Mouse (Mus musculus) midbrain, embryonic 16.5 days (tissue): Measurements from ENCODE around the gene Hps4. TPM values are rescaled to one million over a fixed set of nuclear protein-coding genes. Genes with fewer than 3 reads are reported as not detected.
A peak's percentile ranks its signal among the peaks of the same experiment; 100 is the strongest.

ENCODE experiments used
- ATAC-seq: fragments of 200-750 bp; cut with Nextera tagmentation; 2 replicates; pipeline ENCODE4 v1.8.0; 2017; ENCODE audit warnings: moderate TSS enrichment
- H3K27ac ChIP-seq: fragments of 300-500 bp; sonication (generic); 2 replicates; pipeline ENCODE4 v1.5.1; 2014; ENCODE audit warnings: mild to moderate bottlenecking, low read length, mixed read lengths
- H3K27me3 ChIP-seq: fragments of 300-500 bp; sonication (generic); 2 replicates; pipeline ENCODE4 v1.6.1; 2014; ENCODE audit warnings: low read depth, low read length, mixed read lengths; ENCODE audit not compliant: control insufficient read depth, insufficient read depth
- H3K36me3 ChIP-seq: fragments of 300-500 bp; sonication (generic); 2 replicates; pipeline ENCODE4 v1.6.1; 2014; ENCODE audit warnings: mild to moderate bottlenecking, low read length, moderate library complexity, mixed read lengths; ENCODE audit not compliant: control insufficient read depth, insufficient read depth
- H3K4me1 ChIP-seq: fragments of 300-500 bp; sonication (generic); 2 replicates; pipeline ENCODE4 v1.6.1; 2014; ENCODE audit warnings: mild to moderate bottlenecking, low read length, mixed read lengths; ENCODE audit not compliant: control insufficient read depth, insufficient read depth
- H3K4me2 ChIP-seq: fragments of 300-500 bp; sonication (generic); 2 replicates; pipeline ENCODE4 v1.6.1; 2014; ENCODE audit warnings: mild to moderate bottlenecking, low read length, mixed read lengths
- H3K4me3 ChIP-seq: fragments of 300-500 bp; sonication (generic); 2 replicates; pipeline ENCODE4 v1.5.1; 2014; ENCODE audit warnings: low read depth, mild to moderate bottlenecking, low read length, moderate library complexity, mixed read lengths
- H3K9ac ChIP-seq: fragments of 300-500 bp; sonication (generic); 2 replicates; pipeline ENCODE4 v1.6.1; 2014; ENCODE audit warnings: low read depth, low read length, mixed read lengths
- H3K9me3 ChIP-seq: fragments of 300-500 bp; sonication (generic); replicated peaks from 2 replicates; pipeline ENCODE4 v1.6.1; 2014; ENCODE audit warnings: mild to moderate bottlenecking, low read length, mixed read lengths; ENCODE audit not compliant: control insufficient read depth, poor library complexity, severe bottlenecking
- WGBS: fragments of 180-500 bp; shearing (Covaris S2); extraction: QIAGEN DNeasy Blood & Tissue Kit; methylation state at CpG from one replicate; pipeline ENCODE4 v1.1.7; 2014; 5-methylcytosine and 5-hydroxymethylcytosine counted together
- polyA plus RNA-seq: library from polyadenylated mRNA; unstranded; fragments of >200 nt; fragmentation: Nextera tagmentation; extraction: Ambion mirVana; gene quantifications from 2 replicates; pipeline ENCODE4 v1.2.1, GENCODE M21; 2015

The Hps4 gene
- polyA plus RNA-seq, 1 experiment from 2014 or later: 45.6 TPM

GRCm38 (mm10) chr5:112367929-112368328 is 25.0 kb downstream of the Hps4 start:
- Histone ChIP-seq H3K36me3 (peaks cover 19% of the 10 kb centered on the region), H3K27me3 (no peaks in the 10 kb centered on the region), H3K4me2 (no peak overlapping the region), H3K4me3 (no peak overlapping the region), H3K9ac (no peak overlapping the region), H3K4me1 (peaks cover 28% of the 10 kb centered on the region), H3K27ac (no peak overlapping the region), H3K9me3 (no peaks in the 10 kb centered on the region)
- 88% methylated on average over 12 of the region's 12 CpGs for WGBS
- no peak for ATAC-seq

GRCm38 (mm10) chr5:112368666-112369065 is 25.8 kb downstream of the Hps4 start:
- H3K4me1 ChIP-seq: peaks cover 33% of the 10 kb centered on the region
- no peak overlapping the region for H3K27ac ChIP-seq
- 82% methylated on average over 10 of the region's 10 CpGs for WGBS
- H3K9me3 ChIP-seq: no peaks in the 10 kb centered on the region
- H3K4me3 ChIP-seq: no peak overlapping the region
- H3K9ac ChIP-seq: no peak overlapping the region
- no peak overlapping the region for H3K4me2 ChIP-seq
- ATAC-seq: no peak
- H3K36me3 ChIP-seq: peaks cover 19% of the 10 kb centered on the region
- H3K27me3 ChIP-seq: no peaks in the 10 kb centered on the region

- H3K27me3 ChIP-seq: no peaks in the 10 kb centered on the region
- H3K4me1 ChIP-seq: peaks cover 33% of the 10 kb centered on the region
- H3K4me2 ChIP-seq: no peak overlapping the region
- H3K9me3 ChIP-seq: no peaks in the 10 kb centered on the region
- ATAC-seq: no peak
- 79% methylated on average over 13 of the region's 13 CpGs for WGBS
- no peak overlapping the region; the same call in 1 of the 2 replicates for H3K27ac ChIP-seq
- H3K36me3 ChIP-seq: peaks cover 17% of the 10 kb centered on the region
- H3K4me3 ChIP-seq: no peak overlapping the region
- H3K9ac ChIP-seq: no peak overlapping the region
Observed at GRCm38 (mm10) chr5:112369326-112369725, 26.4 kb downstream of the Hps4 start.

GRCm38 (mm10) chr5:112370236-112370813 is 27.4 kb downstream of the Hps4 start:
- WGBS: 78% methylated on average over 12 of the region's 12 CpGs
- H3K36me3 ChIP-seq: peaks cover 13% of the 10 kb centered on the region; the same call in 1 of the 2 replicates
- H3K4me1 ChIP-seq: peaks cover 33% of the 10 kb centered on the region
- H3K27me3 ChIP-seq: no peaks in the 10 kb centered on the region
- ATAC-seq: no peak
- H3K4me3 ChIP-seq: no peak overlapping the region
- no peak overlapping the region for H3K4me2 ChIP-seq
- H3K27ac ChIP-seq: peak overlapping the region; percentile 94
- H3K9me3 ChIP-seq: no peaks in the 10 kb centered on the region
- H3K9ac ChIP-seq: peak overlapping the region; percentile 28; the same call in 1 of the 2 replicates

- H3K4me3 ChIP-seq: no peak overlapping the region
- 8% methylated on average over 7 of the region's 7 CpGs for WGBS
- peak overlapping the region; percentile 15 for H3K4me2 ChIP-seq
- no peaks in the 10 kb centered on the region for H3K9me3 ChIP-seq
- peaks cover 18% of the 10 kb centered on the region; the same call in 1 of the 2 replicates for H3K36me3 ChIP-seq
- no peaks in the 10 kb centered on the region for H3K27me3 ChIP-seq
- peak; percentile 91 for ATAC-seq
- peak overlapping the region; percentile 94 for H3K27ac ChIP-seq
- peaks cover 33% of the 10 kb centered on the region for H3K4me1 ChIP-seq
- peak overlapping the region; percentile 43 for H3K9ac ChIP-seq
Observed at GRCm38 (mm10) chr5:112371933-112372332, 29.1 kb downstream of the Hps4 start.

GRCm38 (mm10) chr5:112376111-112376510 is 33.2 kb downstream of the Hps4 start:
- 89% methylated on average over 4 of the region's 4 CpGs for WGBS
- Histone ChIP-seq H3K4me1 (peaks cover 23% of the 10 kb centered on the region), H3K9me3 (no peaks in the 10 kb centered on the region), H3K27me3 (no peaks in the 10 kb centered on the region), H3K4me3 (no peak overlapping the region), H3K9ac (no peak overlapping the region), H3K4me2 (no peak overlapping the region), H3K27ac (no peak overlapping the region), H3K36me3 (peaks cover 15% of the 10 kb centered on the region; the same call in 1 of the 2 replicates)
- no peak for ATAC-seq

- Histone ChIP-seq H3K9me3 (no peaks in the 10 kb centered on the region), H3K36me3 (peaks cover 15% of the 10 kb centered on the region; the same call in 1 of the 2 replicates)
Observed at GRCm38 (mm10) chr5:112377380-112377779, 34.5 kb downstream of the Hps4 start.

GRCm38 (mm10) chr5:112378716-112379115 is 35.8 kb downstream of the Hps4 start:
- Histone ChIP-seq H3K36me3 (peaks cover 15% of the 10 kb centered on the region; the same call in 1 of the 2 replicates), H3K4me3 (no peak overlapping the region), H3K27me3 (no peaks in the 10 kb centered on the region), H3K4me1 (peaks cover 12% of the 10 kb centered on the region), H3K9ac (no peak overlapping the region), H3K27ac (no peak overlapping the region), H3K4me2 (no peak overlapping the region), H3K9me3 (no peaks in the 10 kb centered on the region)
- whole genome bisulfite sequencing: 87% methylated on average over 6 of the region's 6 CpGs
- no peak for ATAC-seq

More at GRCm38 (mm10) chr5:112377380-112377779, 34.5 kb downstream of the Hps4 start:
- Histone ChIP-seq H3K4me1 (peaks cover 19% of the 10 kb centered on the region), H3K9ac (no peak overlapping the region), H3K27me3 (no peaks in the 10 kb centered on the region), H3K4me2 (no peak overlapping the region), H3K27ac (no peak overlapping the region), H3K4me3 (no peak overlapping the region)
- 96% methylated on average over 1 of the region's 1 CpGs for WGBS
- no peak for ATAC-seq

- WGBS: 82% methylated on average over 11 of the region's 11 CpGs
- Histone ChIP-seq H3K36me3 (peaks cover 24% of the 10 kb centered on the region), H3K9ac (no peak overlapping the region), H3K27me3 (no peaks in the 10 kb centered on the region), H3K4me2 (no peak overlapping the region), H3K9me3 (no peaks in the 10 kb centered on the region), H3K4me1 (peaks cover 12% of the 10 kb centered on the region), H3K27ac (no peak overlapping the region), H3K4me3 (no peak overlapping the region)
- ATAC-seq: no peak
Observed at GRCm38 (mm10) chr5:112381154-112381553, 38.3 kb downstream of the Hps4 start.
